Mouse (Mus musculus): Measurements from ENCODE around the gene Dock10. TPM values are rescaled to one million over a fixed set of nuclear protein-coding genes. Genes with fewer than 3 reads are reported as not detected.

The Dock10 gene
- 2.7 and 5.6 TPM in 2 replicates for polyA plus RNA-seq (2012; rRNA removed)

GRCm38 (mm10) chr1:80757977-80758797 lies at the start of gene Dock10:
TSS of gene Dock10 (minus strand) at chr1:80758527.

GRCm38 (mm10) chr1:80461348-80461747 lies 297.0 kb downstream of the Dock10 start, which contains the start of gene Gm45261:
TSS of gene Gm45261 (minus strand) at chr1:80461448.

